Mouse (Mus musculus) spleen, postnatal 10 days (tissue): ENCODE results near the gene Casp3.

Experiments used
- DNase-seq, 2 experiments: peaks; one replicate each; pipeline ENCODE4 v3.0.0; 2021 to 2022; ENCODE audit warnings: low spot score in 2 of 2

Gene Casp3

GRCm38 (mm10) chr8:46606930-46607329 lies 10.2 kb upstream of the Casp3 start:
- DNase-seq: no peak

- no peak for DNase-seq
Measured at GRCm38 (mm10) chr8:46611557-46611956, 5.5 kb upstream of the Casp3 start.

GRCm38 (mm10) chr8:46612913-46613312 lies 4.2 kb upstream of the Casp3 start:
- no peak for DNase-seq

- DNase-seq: no peak
Measured at GRCm38 (mm10) chr8:46613377-46613776, 3.7 kb upstream of the Casp3 start.

GRCm38 (mm10) chr8:46615936-46616335 lies 1.2 kb upstream of the Casp3 start:
- DNase-seq: peak in 1 of 2 experiments; percentile 23

- peak; percentile 37 to 40 for DNase-seq
Measured at GRCm38 (mm10) chr8:46617690-46618620, 864 bp downstream of the Casp3 start.

GRCm38 (mm10) chr8:46618639-46619320 lies 1.7 kb downstream of the Casp3 start:
- DNase-seq: no peak

GRCm38 (mm10) chr8:46622446-46623270 lies 5.6 kb downstream of the Casp3 start:
- no peak for DNase-seq

- DNase-seq: no peak
Measured at GRCm38 (mm10) chr8:46625166-46625565, 8.1 kb downstream of the Casp3 start.

- no peak for DNase-seq
Measured at GRCm38 (mm10) chr8:46626642-46627041, 9.6 kb downstream of the Casp3 start.

GRCm38 (mm10) chr8:46627881-46628280 lies 10.8 kb downstream of the Casp3 start:
- no peak for DNase-seq

GRCm38 (mm10) chr8:46628645-46629044 lies 11.6 kb downstream of the Casp3 start:
- DNase-seq: no peak

- no peak for DNase-seq
Measured at GRCm38 (mm10) chr8:46630422-46630821, 13.3 kb downstream of the Casp3 start.

GRCm38 (mm10) chr8:46630932-46631331 lies 13.8 kb downstream of the Casp3 start:
- no peak for DNase-seq

GRCm38 (mm10) chr8:46639010-46639571 lies 22.0 kb downstream of the Casp3 start:
- DNase-seq: no peak

GRCm38 (mm10) chr8:46639852-46640251 lies 22.8 kb downstream of the Casp3 start:
- DNase-seq: no peak

GRCm38 (mm10) chr8:46641272-46641671 lies 24.2 kb downstream of the Casp3 start:
- DNase-seq: no peak

GRCm38 (mm10) chr8:46648421-46648820 lies 31.3 kb downstream of the Casp3 start:
- no peak for DNase-seq

GRCm38 (mm10) chr8:46651872-46652271 lies 34.8 kb downstream of the Casp3 start:
- no peak for DNase-seq

GRCm38 (mm10) chr8:46655919-46656318 lies 38.8 kb downstream of the Casp3 start:
- DNase-seq: no peak

- DNase-seq: peak; percentile 66 to 79
Measured at GRCm38 (mm10) chr8:46671496-46671895, 54.4 kb downstream of the Casp3 start.
